Mouse (Mus musculus): ENCODE measurements at regions not wholly inside any gene's neighbourhood (a gene's known extent, or its start where the extent isn't known, plus 50 kb on each side); places are given as distances from the start of the nearest gene placed in this dataset.

DNA sequence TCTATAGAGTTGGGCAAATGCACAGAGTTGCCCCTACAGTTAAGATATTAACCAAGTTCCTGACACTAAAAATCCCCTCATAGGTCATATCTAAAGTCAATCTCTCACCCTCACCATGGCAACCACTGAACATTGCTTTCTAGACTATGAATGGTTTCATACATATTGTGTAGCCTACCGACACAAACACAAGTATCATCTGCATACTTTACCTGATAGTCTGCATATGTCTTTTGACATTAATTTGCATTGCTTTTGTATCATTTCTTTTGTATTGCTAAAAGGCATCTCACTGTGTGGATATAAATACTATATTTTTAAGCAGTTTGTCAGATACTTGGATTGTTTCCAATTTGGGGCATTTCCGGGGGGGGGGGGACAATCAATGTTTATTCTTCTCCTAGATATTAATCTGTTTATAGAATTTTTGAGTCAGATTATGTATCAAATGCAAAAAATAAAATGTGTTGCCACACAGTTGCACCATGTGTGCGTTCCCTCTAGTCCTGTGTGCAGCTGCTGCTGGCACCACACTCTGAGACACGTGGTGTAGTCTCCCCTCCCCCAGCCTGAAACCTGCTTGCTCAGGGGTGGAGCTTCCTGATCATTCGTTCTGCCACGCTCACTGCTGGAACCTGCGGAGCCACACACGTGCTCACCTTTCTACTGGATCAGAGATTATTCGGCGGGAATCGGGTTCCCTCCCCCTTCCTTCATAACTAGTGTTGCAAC lies 94.7 kb upstream of the Mapk10 start:
- DNase-seq = no peak

DNA sequence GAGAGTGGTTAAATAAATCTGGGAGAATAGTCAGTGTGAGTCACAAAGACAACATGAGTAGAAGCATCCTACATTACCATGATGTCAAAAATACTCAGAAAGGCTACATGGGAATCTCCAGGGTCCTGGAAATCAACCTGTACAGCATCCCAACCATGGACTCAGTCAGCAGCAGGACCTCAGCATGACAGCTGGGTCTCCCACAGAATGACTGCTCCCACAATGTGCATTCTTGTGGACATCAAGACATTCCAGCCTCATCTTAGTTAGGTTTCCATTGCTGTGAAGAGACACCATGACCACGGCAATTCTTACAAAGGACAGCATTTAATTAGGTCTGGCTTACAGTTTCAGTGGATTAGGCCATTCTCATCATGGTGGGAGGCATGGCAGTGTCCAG lies 93.8 kb upstream of the Mapk10 start:
- DNase-seq = no peak

DNA sequence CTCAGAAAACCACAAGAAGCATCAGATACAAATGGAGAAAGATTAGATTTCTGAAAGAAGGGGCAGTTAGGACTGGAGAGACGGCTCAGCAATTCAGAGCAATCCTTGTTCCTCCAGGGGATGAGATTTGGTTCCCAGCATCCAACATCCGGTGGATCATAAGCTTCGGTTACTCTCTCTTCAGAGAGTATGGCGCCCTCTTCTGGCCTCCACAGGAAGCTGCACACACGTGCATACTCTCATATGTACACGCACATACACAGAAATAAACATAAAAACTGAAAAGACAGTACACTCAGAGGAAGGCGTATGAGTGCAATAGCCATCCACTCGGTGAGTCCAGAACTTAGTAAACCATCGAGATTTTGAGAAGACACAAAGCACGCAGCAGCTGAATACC lies 91.6 kb upstream of the Mapk10 start:
- no peak for DNase-seq

DNA sequence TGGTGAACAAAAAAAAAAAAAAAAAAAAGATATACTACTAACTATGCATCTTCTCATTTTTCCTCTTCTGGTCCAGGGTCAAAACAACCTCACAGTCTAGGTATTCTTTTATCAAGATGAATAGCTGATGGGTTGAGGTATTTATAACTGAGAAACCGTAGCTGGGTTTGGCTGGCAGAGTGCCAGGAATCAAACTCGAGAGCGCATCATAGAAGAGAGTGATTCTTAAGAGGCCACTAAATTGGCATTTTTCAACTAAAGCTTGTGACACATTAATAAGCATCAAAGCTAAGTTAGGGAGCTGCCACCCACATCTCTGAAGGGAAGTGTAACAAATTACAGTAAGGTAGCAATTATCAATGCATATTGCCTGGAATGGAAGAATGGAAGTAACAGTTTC lies 90.2 kb upstream of the Mapk10 start:
- no peak for DNase-seq

DNA sequence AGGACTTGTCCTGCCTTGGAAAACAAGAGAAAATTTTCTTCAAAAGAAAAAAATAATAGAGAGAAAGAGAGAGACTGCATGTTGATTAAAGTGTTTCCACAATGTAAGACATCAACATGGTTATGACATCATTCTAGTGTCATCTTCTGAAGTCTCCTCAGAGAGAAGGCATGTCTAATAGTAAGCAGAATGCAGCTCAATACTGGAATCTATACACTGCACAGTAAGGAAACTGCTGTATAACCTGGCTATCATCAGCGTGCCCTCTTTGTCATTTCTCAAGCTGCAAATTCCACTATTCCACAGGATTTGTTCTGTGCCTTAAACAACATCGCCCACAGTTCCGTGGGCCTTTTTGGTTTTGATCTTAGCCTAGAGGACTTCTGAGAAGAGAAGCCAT lies 82.8 kb upstream of the Mapk10 start:
- no peak for DNase-seq

DNA sequence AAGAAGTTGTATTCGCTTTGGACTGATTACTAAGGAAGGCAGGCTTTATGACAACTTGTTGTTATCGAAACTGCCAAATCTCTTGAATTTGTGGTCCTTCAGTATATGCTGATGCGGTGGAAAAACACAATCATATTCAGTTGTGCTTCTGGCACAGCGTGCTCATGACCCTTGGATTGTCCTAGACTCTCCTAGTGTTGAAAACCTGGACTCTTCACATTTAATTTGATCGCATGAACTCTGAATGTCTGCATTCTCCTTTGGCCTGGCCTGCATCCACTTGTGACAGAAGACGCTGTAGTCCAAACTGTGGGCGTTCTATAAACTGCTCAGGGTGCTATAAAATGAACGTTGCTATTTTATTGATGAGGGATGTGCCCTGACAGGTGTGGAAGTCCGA lies 80.6 kb upstream of the Mapk10 start:
- DNase-seq = no peak

DNA sequence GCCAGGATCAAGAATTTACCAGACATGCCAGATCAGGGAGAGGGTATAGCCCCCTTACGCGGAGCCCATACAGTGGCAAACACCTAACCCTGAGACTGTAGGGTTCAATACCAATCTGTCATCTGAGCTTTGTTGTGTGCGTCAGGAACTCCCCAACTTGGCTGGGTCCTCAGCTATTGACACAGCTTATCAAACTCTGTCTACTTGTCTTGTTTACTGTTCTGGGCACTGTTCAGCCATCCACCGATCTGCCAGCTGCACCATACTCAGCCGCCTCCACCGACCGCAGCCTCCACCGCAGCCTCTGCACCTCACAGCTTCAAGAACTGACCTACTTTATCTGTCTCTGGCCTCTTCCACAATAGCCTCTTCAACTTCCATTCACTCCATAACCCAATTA lies 80.1 kb upstream of the Mapk10 start:
- DNase-seq = no peak

DNA sequence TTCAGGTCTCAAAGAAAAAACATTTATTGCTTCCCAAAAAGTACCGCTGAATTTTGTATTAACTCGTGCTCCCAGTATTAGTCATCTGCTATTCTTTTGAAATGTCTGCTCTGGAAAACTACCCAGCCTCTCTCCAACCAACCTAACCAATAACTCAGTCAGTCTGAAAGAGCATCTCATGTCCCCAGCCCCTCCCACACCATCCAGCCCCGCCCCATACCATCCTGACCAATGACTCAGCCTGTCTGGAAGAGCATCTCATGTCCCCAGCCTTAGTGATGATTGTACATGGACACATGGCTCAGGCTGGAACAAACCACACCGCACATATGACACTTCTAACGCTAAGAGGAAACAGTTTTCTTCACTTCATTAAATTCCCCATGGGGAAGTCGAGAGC lies 58.1 kb upstream of the Mapk10 start:
- no peak for DNase-seq

DNA sequence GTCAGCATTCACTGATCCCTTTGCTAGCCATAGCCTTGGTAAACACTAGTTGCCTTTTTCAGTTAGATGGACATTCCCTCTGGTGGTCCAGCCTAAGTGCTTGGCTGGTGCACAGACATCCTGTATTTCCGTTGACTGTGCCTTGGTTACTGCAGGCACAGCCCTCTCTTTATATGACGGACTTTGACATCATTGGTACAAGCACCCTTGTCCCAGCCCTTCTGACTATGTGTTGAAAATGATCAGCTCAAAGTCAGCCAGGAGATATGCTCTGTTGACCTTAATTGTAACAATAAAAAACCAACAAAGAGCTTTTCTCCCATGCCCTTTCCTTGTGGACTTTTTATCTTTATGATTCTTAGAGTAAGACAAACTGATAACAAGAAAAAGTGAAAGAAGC lies 53.8 kb upstream of the Mapk10 start:
- no peak for DNase-seq

DNA sequence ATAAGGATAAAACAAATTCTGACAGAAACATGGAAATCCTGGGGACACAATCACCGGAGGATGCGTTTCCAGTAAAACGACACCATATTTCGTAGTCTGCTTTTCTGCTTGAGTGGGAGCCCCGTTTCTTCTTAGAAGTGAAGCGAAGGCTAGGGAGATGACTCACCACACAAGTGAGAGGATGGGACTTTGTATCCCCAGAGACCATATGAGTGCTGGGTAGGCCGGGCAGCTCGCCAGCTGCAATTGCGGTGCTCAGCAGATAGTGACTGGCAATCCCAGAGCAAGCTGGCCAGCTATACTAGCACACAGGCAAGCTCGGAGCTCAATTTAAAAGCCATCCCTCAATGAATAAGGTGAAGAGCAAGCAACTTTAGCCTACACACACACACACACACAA lies 50.3 kb upstream of the Mapk10 start:
- no peak for DNase-seq
